Mouse (Mus musculus) heart, postnatal 14 days (tissue): ENCODE measurements at regions not wholly inside any gene's neighbourhood (a gene's known extent, or its start where the extent isn't known, plus 50 kb on each side); places are given as distances from the start of the nearest gene placed in this dataset.

Experiments used
- DNase-seq, 2 experiments: peaks; one replicate each; pipeline ENCODE4 v3.0.0; 2021 to 2022
- intact Hi-C: fragments of 180-260 bp; cut with DNase I; formaldehyde crosslinking; loops from one replicate; pipeline ENCODE4 v1.15.1; 2025

GRCm38 (mm10) chrX:38710660-38711264 is 61.7 kb upstream of the 6030498E09Rik start:
- intact Hi-C loops, result no loop called here
- DNase-seq, result no peak

- intact Hi-C loops, result no loop called here
- DNase-seq, result peak; percentile 16 to 28
These were observed 60.8 kb upstream of the 6030498E09Rik start for GRCm38 (mm10) chrX:38711442-38712258.
